25 mouse cellular contexts compared by ENCODE assay signal in genomic region chr1:181476557-181476956, GRCm38 (mm10). TPM values are rescaled to one million over a fixed set of nuclear protein-coding genes. Genes with fewer than 3 reads are reported as not detected.
DNase-seq lines count a peak whose midpoint lies in the region; ATAC-seq and TF ChIP-seq lines count a peak whose summit lies in the region.
"Had no signal": no experiment of that assay in that cellular context is flagged by ENCODE, and none has a peak within 500 bp of the region (broad histone marks: within the 10 kb centered on the region; RNA-seq: fewer than 3 reads in every experiment).

No protein-coding gene starts in this region.

- no peak for DNase-seq in frontal cortex, postnatal 25 days (ENCODE audit: low spot score in 2 of 2)
- no peak for DNase-seq in heart, postnatal 0 days (ENCODE audit: low spot score)
- no peak for DNase-seq in heart, adult 2 months
- DNase-seq in left cerebral cortex, postnatal 4 days, result no peak
- DNase-seq: adrenal gland, adult 2 months; adrenal gland, postnatal 25 days; B cell, adult 2 months; cerebellum, adult 11-12 months; cerebellum, adult 2 months; cerebellum, adult 9-10 months; cerebellum, postnatal 25 days; forebrain, postnatal 0 days had no signal

- no peak for TF ChIP-seq EP300 in heart, postnatal 0 days (IDR thresholded peaks at IDR 0.05; ENCODE audit: low read depth)
- no peak for TF ChIP-seq EP300 in heart, adult 2 months (IDR thresholded peaks at IDR 0.05; ENCODE audit: insufficient read depth, low read depth, low read length)

- ATAC-seq in frontal cortex, adult (ENCODE audit: low TSS enrichment), result peak; percentile 84
- no peak for ATAC-seq in heart, postnatal 0 days (ENCODE audit: insufficient read depth, low read depth)
- ATAC-seq: activated CD4-positive, CD25-positive, alpha-beta regulatory T cell, adult 4 months; CD4-positive, CD25-positive, alpha-beta regulatory T cell, adult 4 months; forebrain, embryonic 13.5 days; forebrain, embryonic 15.5 days; forebrain, postnatal 0 days; Patski had no signal

- TF ChIP-seq CTCF in heart, postnatal 0 days (IDR thresholded peaks at IDR 0.05; ENCODE audit: low read depth), result no peak
- TF ChIP-seq CTCF in heart, adult 2 months (IDR thresholded peaks at IDR 0.05), result no peak

- no peak for TF ChIP-seq POLR2A in heart, adult 2 months (IDR thresholded peaks at IDR 0.05; ENCODE audit: insufficient read depth, low read depth, low read length)

- no peaks in the 10 kb centered on the region for H3K36me3 ChIP-seq in heart, postnatal 0 days (replicated peaks; ENCODE audit: control insufficient read depth, insufficient read depth, low read length)
- H3K36me3 ChIP-seq in heart, adult 2 months (ENCODE audit: control insufficient read depth, insufficient read depth, low read length), result no peaks in the 10 kb centered on the region
- H3K36me3 ChIP-seq: embryonic facial prominence, embryonic 10.5 days; embryonic facial prominence, embryonic 12.5 days; forebrain, embryonic 15.5 days; G1E had no signal

- no peaks in the 10 kb centered on the region for H3K27me3 ChIP-seq in heart, postnatal 0 days (ENCODE audit: control insufficient read depth, insufficient read depth, low read length)
- H3K27me3 ChIP-seq in heart, adult 2 months (ENCODE audit: control insufficient read depth, insufficient read depth, low read length), result no peaks in the 10 kb centered on the region
- H3K27me3 ChIP-seq: CH12.LX; embryonic facial prominence, embryonic 12.5 days; forebrain, embryonic 13.5 days; forebrain, embryonic 15.5 days; Patski had no signal

- 62% methylated on average over 6 of the region's 6 CpGs for WGBS in heart, postnatal 0 days
- WGBS in heart, adult 2 months, result 58% methylated on average over 6 of the region's 6 CpGs

- intact Hi-C loops in heart, adult 2 months (cut with DNase I), result no loop called here
- intact Hi-C loops in left cerebral cortex, postnatal 4 days (cut with DNase I), result loop anchor here (10.0 kb wide), 1 partner anchor 68 kb away; no protein-coding TSS in a partner anchor

- H3K79me2 ChIP-seq in heart, adult 2 months (replicated peaks; ENCODE audit: control insufficient read depth, insufficient read depth, low read length), result no peaks in the 10 kb centered on the region

- H3K9ac ChIP-seq in heart, postnatal 0 days (replicated peaks; ENCODE audit: low read depth, low read length), result no peak overlapping the region
- H3K9ac ChIP-seq in heart, adult 2 months (ENCODE audit: low read depth, low read length), result no peak overlapping the region
- H3K9ac ChIP-seq: embryonic facial prominence, embryonic 12.5 days; forebrain, embryonic 13.5 days; forebrain, embryonic 15.5 days; forebrain, postnatal 0 days had no signal

- H3K4me1 ChIP-seq in heart, postnatal 0 days (ENCODE audit: control insufficient read depth, insufficient read depth), result no peaks in the 10 kb centered on the region; the same call in 1 of the 2 replicates
- H3K4me1 ChIP-seq in heart, adult 2 months (ENCODE audit: control insufficient read depth, insufficient read depth, low read length), result no peaks in the 10 kb centered on the region
- H3K4me1 ChIP-seq: embryonic facial prominence, embryonic 10.5 days; embryonic facial prominence, embryonic 12.5 days; forebrain, embryonic 13.5 days had no signal

- H3K27ac ChIP-seq in heart, postnatal 0 days (ENCODE audit: low read depth), result peak overlapping the region; percentile 0; the same call in 1 of the 2 replicates
- H3K27ac ChIP-seq in heart, adult 2 months, result no peak overlapping the region
- H3K27ac ChIP-seq: embryonic facial prominence, embryonic 10.5 days; embryonic facial prominence, embryonic 12.5 days; forebrain, embryonic 13.5 days; forebrain, embryonic 15.5 days had no signal

- peaks cover 3% of the 10 kb centered on the region; the same call in 1 of the 2 replicates for H3K9me3 ChIP-seq in heart, postnatal 0 days (replicated peaks; ENCODE audit: control insufficient read depth, low read length)
- H3K9me3 ChIP-seq: G1E had no signal

- H3K4me2 ChIP-seq in heart, postnatal 0 days (ENCODE audit: low read depth, low read length), result no peak overlapping the region
- H3K4me2 ChIP-seq: embryonic facial prominence, embryonic 12.5 days; forebrain, embryonic 13.5 days; forebrain, embryonic 15.5 days had no signal

- H3K4me3 ChIP-seq in heart, postnatal 0 days (ENCODE audit: low read depth, low read length), result no peak overlapping the region
- H3K4me3 ChIP-seq in heart, adult 2 months, result no peak overlapping the region
- H3K4me3 ChIP-seq: embryonic facial prominence, embryonic 10.5 days; embryonic facial prominence, embryonic 12.5 days; forebrain, embryonic 13.5 days; forebrain, embryonic 15.5 days had no signal

RNA-seq across cellular contexts. Expression of gene Ccdc121, which starts 34.7 kb away (rescaled TPM):
- not detected in 2 replicates for total RNA-seq in heart, postnatal 0 days (2014; rRNA removed; ENCODE audit: low replicate concordance)
- 0.16 and 0.22 TPM in 2 replicates for polyA plus RNA-seq in heart, postnatal 0 days (2015; fragmentation: Nextera tagmentation; extraction: Ambion mirVana)
- total RNA-seq in heart, adult 2 months (2021), result not detected
- polyA plus RNA-seq in heart, adult 2 months (2012; rRNA removed), result 0.06 TPM in 1 of 2 replicates, not detected in the other
- total RNA-seq in left cerebral cortex, postnatal 4 days (2021), result under 1 TPM in 1 of 2 experiments, not detected in 1; 0.44 TPM
- total RNA-seq: adrenal gland, adult 2 months; adrenal gland, postnatal 10 days; adrenal gland, postnatal 25 days; adrenal gland, postnatal 4 days; CH12.LX had no signal
- polyA plus RNA-seq: activated CD4-positive, CD25-positive, alpha-beta regulatory T cell, adult 4 months; adrenal gland, adult 2 months; CD4-positive, CD25-positive, alpha-beta regulatory T cell, adult 4 months; forebrain, embryonic 11.5 days; forebrain, embryonic 13.5 days; G1E; Patski had no signal
